Mouse (Mus musculus) C2C12 (cell line): ENCODE measurements at regions not wholly inside any gene's neighbourhood (a gene's known extent, or its start where the extent isn't known, plus 50 kb on each side); places are given as distances from the start of the nearest gene placed in this dataset.

Experiments
- H3K27me3 ChIP-seq: one replicate; pipeline ENCODE4 v1.6.1; 2011; ENCODE audit not compliant: control insufficient read depth, insufficient read depth, insufficient read length
- H3K36me3 ChIP-seq: one replicate; pipeline ENCODE4 v1.6.1; 2011; ENCODE audit not compliant: control insufficient read depth, insufficient read depth
- H3K4me3 ChIP-seq: one replicate; pipeline ENCODE4 v1.5.1; 2011; ENCODE audit warnings: mild to moderate bottlenecking, control low read depth; ENCODE audit not compliant: poor library complexity, insufficient read depth, severe bottlenecking
- H3K79me2 ChIP-seq: one replicate; pipeline ENCODE4 v1.6.1; 2011; ENCODE audit not compliant: control insufficient read depth, insufficient read depth
- H3K79me3 ChIP-seq: one replicate; pipeline ENCODE4 v1.6.1; 2011; ENCODE audit warnings: low read depth, control low read depth
- H3ac ChIP-seq: one replicate; pipeline ENCODE3; 2011; ENCODE audit warnings: low read depth; ENCODE audit not compliant: control insufficient read depth, insufficient read length
- CEBPB ChIP-seq: IDR thresholded peaks from one replicate; pipeline ENCODE4 v1.6.1; 2011; ENCODE audit warnings: low read depth, mild to moderate bottlenecking, control low read depth, moderate library complexity
- CTCF ChIP-seq: IDR thresholded peaks from one replicate; pipeline ENCODE4 v1.5.1; 2011; ENCODE audit not compliant: control insufficient read depth, insufficient read depth, insufficient read length
- FOSL1 ChIP-seq: IDR thresholded peaks from one replicate; pipeline ENCODE4 v1.8.0; 2011; ENCODE audit warnings: mild to moderate bottlenecking, low read length; ENCODE audit not compliant: poor library complexity, insufficient read depth, severe bottlenecking
- MAX ChIP-seq: IDR thresholded peaks from one replicate; pipeline ENCODE4 v1.6.1; 2011; ENCODE audit warnings: mild to moderate bottlenecking, control low read depth
- MYOD1 ChIP-seq: IDR thresholded peaks from one replicate; pipeline ENCODE4 v1.6.1; 2011; ENCODE audit warnings: low read depth; ENCODE audit not compliant: control insufficient read depth, insufficient read length
- MYOG ChIP-seq: IDR thresholded peaks from one replicate; pipeline ENCODE4 v1.6.1; 2011; ENCODE audit not compliant: control insufficient read depth, insufficient read length; ENCODE audit errors: extremely low read depth
- USF1 ChIP-seq: IDR thresholded peaks from one replicate; pipeline ENCODE4 v1.6.1; 2011; ENCODE audit warnings: low read depth, mild to moderate bottlenecking, control low read depth, moderate library complexity

- no peaks in the 10 kb centered on the region for H3K36me3 ChIP-seq
- TF ChIP-seq USF1 = no peak
- H3ac ChIP-seq = no peak overlapping the region
- H3K79me2 ChIP-seq = no peaks in the 10 kb centered on the region
- no peaks in the 10 kb centered on the region for H3K79me3 ChIP-seq
- no peaks in the 10 kb centered on the region for H3K27me3 ChIP-seq
- no peak overlapping the region for H3K4me3 ChIP-seq
These were observed 516.9 kb downstream of the Pdcd6ip start for GRCm38 (mm10) chr9:113191163-113191562.

DNA sequence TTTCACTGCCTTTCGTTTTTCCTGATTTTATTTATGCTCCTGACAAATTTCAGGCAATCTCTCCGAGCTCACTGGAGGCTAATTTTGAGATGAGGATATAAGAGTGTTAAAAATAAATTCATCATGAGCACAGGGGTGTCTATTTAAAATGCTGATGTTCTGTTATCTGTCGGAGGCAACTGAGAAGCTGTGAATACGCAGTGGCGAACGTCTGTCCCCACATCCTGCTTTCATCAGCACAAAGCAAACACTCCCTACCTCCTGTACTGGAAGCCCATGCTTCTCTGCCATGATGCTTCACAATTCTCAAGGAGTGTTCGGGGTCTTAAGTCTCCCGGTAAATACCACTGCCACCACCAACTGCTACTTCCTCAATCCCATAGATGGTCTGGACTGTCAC lies 526.9 kb downstream of the Pdcd6ip start:
- TF ChIP-seq MYOD1 (no peak), MAX (no peak), MYOG (no peak), USF1 (no peak)
- H3K36me3 ChIP-seq = no peaks in the 10 kb centered on the region
- no peak overlapping the region for H3K4me3 ChIP-seq

GRCm38 (mm10) chr9:113177918-113178235 lies 530.2 kb downstream of the Pdcd6ip start:
- H3ac ChIP-seq = no peak overlapping the region
- H3K79me3 ChIP-seq = no peaks in the 10 kb centered on the region
- TF ChIP-seq MYOG (no peak), USF1 (no peak), MYOD1 (no peak), FOSL1 (no peak), CEBPB (no peak), CTCF (no peak), MAX (no peak)
- H3K79me2 ChIP-seq = no peaks in the 10 kb centered on the region
- H3K4me3 ChIP-seq = no peak overlapping the region
- H3K36me3 ChIP-seq = no peaks in the 10 kb centered on the region
- no peaks in the 10 kb centered on the region for H3K27me3 ChIP-seq

More for the DNA sequence above, 526.9 kb downstream of the Pdcd6ip start:
- H3K79me2 ChIP-seq = no peaks in the 10 kb centered on the region
- H3K27me3 ChIP-seq = no peaks in the 10 kb centered on the region
- H3K79me3 ChIP-seq = no peaks in the 10 kb centered on the region
- no peak overlapping the region for H3ac ChIP-seq

GRCm38 (mm10) chr9:113177181-113177917 lies 530.7 kb downstream of the Pdcd6ip start:
- Histone ChIP-seq H3K4me3 (no peak overlapping the region), H3K36me3 (no peaks in the 10 kb centered on the region), H3K79me3 (no peaks in the 10 kb centered on the region), H3K79me2 (no peaks in the 10 kb centered on the region), H3K27me3 (no peaks in the 10 kb centered on the region), H3ac (no peak overlapping the region)
- TF ChIP-seq FOSL1 (no peak), MAX (no peak), MYOG (no peak), USF1 (no peak), CEBPB (no peak), MYOD1 (no peak), CTCF (no peak)

DNA sequence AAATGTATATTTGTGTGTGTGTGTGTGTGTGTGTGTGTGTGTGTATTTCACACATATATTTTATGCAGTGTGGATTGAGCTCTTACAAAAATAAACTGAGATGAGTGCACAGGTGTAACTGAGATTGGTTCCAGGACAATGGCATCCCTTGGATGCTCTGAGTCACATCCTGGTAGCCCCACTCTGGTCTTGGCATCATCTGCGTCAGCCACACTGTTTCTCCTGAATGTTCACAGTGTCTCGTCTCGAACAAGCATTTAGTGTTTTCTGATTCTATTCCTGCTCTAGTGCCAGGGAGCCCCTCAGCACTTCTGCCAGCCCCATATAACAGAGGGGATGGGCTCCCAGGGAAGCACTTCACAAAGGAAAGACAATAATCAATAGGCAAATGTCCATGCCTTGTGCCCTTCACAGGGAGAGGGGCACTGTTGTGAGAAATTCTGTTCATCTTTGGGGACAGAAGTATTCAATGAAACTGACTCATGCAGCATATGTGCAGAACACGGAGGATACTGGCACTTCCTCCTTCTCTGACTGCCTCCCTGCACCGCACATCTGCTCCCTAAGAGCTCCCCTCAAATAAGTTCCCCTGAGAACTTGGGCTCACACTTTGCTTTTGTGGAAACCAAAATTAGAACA lies 536.2 kb downstream of the Pdcd6ip start:
- no peak overlapping the region for H3K4me3 ChIP-seq
- no peak for TF ChIP-seq MAX
- no peak for TF ChIP-seq FOSL1
- TF ChIP-seq CEBPB = no peak
- TF ChIP-seq USF1 = no peak
- TF ChIP-seq MYOD1 = no peak
- H3K79me2 ChIP-seq = no peaks in the 10 kb centered on the region
- H3ac ChIP-seq = no peak overlapping the region
- no peaks in the 10 kb centered on the region for H3K27me3 ChIP-seq
- H3K36me3 ChIP-seq = no peaks in the 10 kb centered on the region
- H3K79me3 ChIP-seq = no peaks in the 10 kb centered on the region

- Histone ChIP-seq H3ac (no peak overlapping the region), H3K79me2 (no peaks in the 10 kb centered on the region), H3K36me3 (no peaks in the 10 kb centered on the region), H3K79me3 (no peaks in the 10 kb centered on the region), H3K27me3 (no peaks in the 10 kb centered on the region), H3K4me3 (no peak overlapping the region)
- no peak for TF ChIP-seq MYOD1
- TF ChIP-seq CEBPB = no peak
- no peak for TF ChIP-seq MYOG
- no peak for TF ChIP-seq USF1
- no peak for TF ChIP-seq MAX
- no peak for TF ChIP-seq CTCF
- no peak for TF ChIP-seq FOSL1
These were observed 544.9 kb downstream of the Pdcd6ip start for GRCm38 (mm10) chr9:113162897-113163874.
